Mouse (Mus musculus) hindbrain, embryonic 16.5 days (tissue): ENCODE measurements around the gene Kat7. TPM values are rescaled to one million over a fixed set of nuclear protein-coding genes. Genes with fewer than 3 reads are reported as not detected.

ENCODE experiments used
- ATAC-seq: fragments of 200-750 bp; cut with Nextera tagmentation; 2 replicates; pipeline ENCODE4 v1.8.0; 2017; ENCODE audit warnings: moderate TSS enrichment, moderate library complexity
- H3K27ac ChIP-seq: fragments of 300-500 bp; sonication (generic); 2 replicates; pipeline ENCODE4 v1.5.1; 2014; ENCODE audit warnings: low read depth, mild to moderate bottlenecking, control low read depth, low read length, moderate library complexity
- H3K27me3 ChIP-seq: fragments of 300-500 bp; sonication (generic); replicated peaks from 2 replicates; pipeline ENCODE4 v1.6.1; 2014; ENCODE audit warnings: low read length; ENCODE audit not compliant: control insufficient read depth, insufficient read depth
- H3K36me3 ChIP-seq: fragments of 300-500 bp; sonication (generic); 2 replicates; pipeline ENCODE4 v1.6.1; 2014; ENCODE audit warnings: mild to moderate bottlenecking, low read length, moderate library complexity, mixed read lengths; ENCODE audit not compliant: control insufficient read depth, insufficient read depth
- H3K4me1 ChIP-seq: fragments of 300-500 bp; sonication (generic); 2 replicates; pipeline ENCODE4 v1.6.1; 2014; ENCODE audit warnings: low read depth, low read length; ENCODE audit not compliant: control insufficient read depth, insufficient read depth
- H3K4me2 ChIP-seq: fragments of 300-500 bp; sonication (generic); 2 replicates; pipeline ENCODE4 v1.6.1; 2014; ENCODE audit warnings: mild to moderate bottlenecking, low read length, control low read depth, moderate library complexity
- H3K4me3 ChIP-seq: fragments of 300-500 bp; sonication (generic); 2 replicates; pipeline ENCODE4 v1.5.1; 2014; ENCODE audit warnings: mild to moderate bottlenecking, low read length, control low read depth, moderate library complexity
- H3K9ac ChIP-seq: fragments of 300-500 bp; sonication (generic); 2 replicates; pipeline ENCODE4 v1.6.1; 2014; ENCODE audit warnings: low read depth, mild to moderate bottlenecking, control low read depth, low read length, moderate library complexity
- H3K9me3 ChIP-seq: fragments of 300-500 bp; sonication (generic); 2 replicates; pipeline ENCODE4 v1.6.1; 2014; ENCODE audit warnings: mild to moderate bottlenecking, low read length, moderate library complexity; ENCODE audit not compliant: control insufficient read depth
- WGBS: fragments of 180-500 bp; shearing (Covaris S2); extraction: QIAGEN DNeasy Blood & Tissue Kit; methylation state at CpG from one replicate; pipeline ENCODE4 v1.1.7; 2014; 5-methylcytosine and 5-hydroxymethylcytosine counted together
- polyA plus RNA-seq: library from polyadenylated mRNA; unstranded; fragments of >200 nt; fragmentation: Nextera tagmentation; extraction: Ambion mirVana; gene quantifications from 2 replicates; pipeline ENCODE4 v1.2.1, GENCODE M21; 2015

Gene Kat7
- polyA plus RNA-seq, 1 experiment from 2014 or later = 61.5 TPM

GRCm38 (mm10) chr11:95274613-95275012 is 35.4 kb downstream of the Kat7 start:
- ATAC-seq = no peak

GRCm38 (mm10) chr11:95273661-95274060 is 36.4 kb downstream of the Kat7 start:
- WGBS = 89% methylated on average over 5 of the region's 5 CpGs
- Histone ChIP-seq H3K27ac (no peak overlapping the region), H3K27me3 (no peaks in the 10 kb centered on the region), H3K4me1 (0 out of 2 replicates have a peak, but pooled peaks cover under 1% of the 10 kb centered on the region), H3K4me3 (no peak overlapping the region), H3K9me3 (no peaks in the 10 kb centered on the region), H3K4me2 (no peak overlapping the region), H3K9ac (no peak overlapping the region), H3K36me3 (peaks cover 46% of the 10 kb centered on the region)
- no peak for ATAC-seq

More at GRCm38 (mm10) chr11:95274613-95275012, 35.4 kb downstream of the Kat7 start:
- Histone ChIP-seq H3K27me3 (no peaks in the 10 kb centered on the region), H3K27ac (no peak overlapping the region), H3K36me3 (peaks cover 49% of the 10 kb centered on the region), H3K9me3 (no peaks in the 10 kb centered on the region), H3K9ac (no peak overlapping the region), H3K4me2 (no peak overlapping the region), H3K4me1 (no peaks in the 10 kb centered on the region), H3K4me3 (no peak overlapping the region)
- WGBS = 91% methylated on average over 3 of the region's 3 CpGs

- Histone ChIP-seq H3K9ac (no peak overlapping the region), H3K9me3 (no peaks in the 10 kb centered on the region), H3K27ac (no peak overlapping the region), H3K4me3 (no peak overlapping the region), H3K27me3 (no peaks in the 10 kb centered on the region), H3K36me3 (peaks cover 6% of the 10 kb centered on the region; the same call in 1 of the 2 replicates), H3K4me1 (0 out of 2 replicates have a peak, but pooled peaks cover 4% of the 10 kb centered on the region), H3K4me2 (no peak overlapping the region)
- 62% methylated on average over 6 of the region's 6 CpGs for whole genome bisulfite sequencing
- no peak for ATAC-seq
Measured at GRCm38 (mm10) chr11:95266540-95267245, 43.4 kb downstream of the Kat7 start.

GRCm38 (mm10) chr11:95264455-95265013 is 45.5 kb downstream of the Kat7 start:
- no peaks in the 10 kb centered on the region for H3K27me3 ChIP-seq
- H3K36me3 ChIP-seq = peaks cover 1% of the 10 kb centered on the region; the same call in 1 of the 2 replicates
- H3K4me1 ChIP-seq = 0 out of 2 replicates have a peak, but pooled peaks cover 4% of the 10 kb centered on the region
- WGBS = 69% methylated on average over 4 of the region's 4 CpGs
- no peak overlapping the region for H3K9ac ChIP-seq
- ATAC-seq = no peak
- H3K4me2 ChIP-seq = no peak overlapping the region
- no peak overlapping the region for H3K27ac ChIP-seq
- no peak overlapping the region for H3K4me3 ChIP-seq
- no peaks in the 10 kb centered on the region for H3K9me3 ChIP-seq

- Histone ChIP-seq H3K9ac (0 out of 2 replicates have a peak overlapping the region, but pooled peaks have one; percentile 6), H3K4me3 (no peak overlapping the region), H3K36me3 (no peaks in the 10 kb centered on the region), H3K9me3 (no peaks in the 10 kb centered on the region), H3K4me2 (no peak overlapping the region), H3K27ac (peak overlapping the region; percentile 19; the same call in 1 of the 2 replicates), H3K4me1 (peaks cover 9% of the 10 kb centered on the region; the same call in 1 of the 2 replicates), H3K27me3 (no peaks in the 10 kb centered on the region)
- WGBS = 21% methylated on average over 11 of the region's 11 CpGs
- no peak for ATAC-seq
Measured at GRCm38 (mm10) chr11:95263816-95264454, 46.1 kb downstream of the Kat7 start.

GRCm38 (mm10) chr11:95261178-95261751 is 48.8 kb downstream of the Kat7 start, which contains the start of gene Tac4:
Gene Tac4, plus strand, starts transcription at chr11:95261529.
- ATAC-seq = no peak
- H3K4me2 ChIP-seq = no peak within 1 kb of the TSS
- 74% methylated on average over 5 of the region's 5 CpGs for WGBS

GRCm38 (mm10) chr11:95259088-95259849 is 50.8 kb downstream of the Kat7 start:
- no peaks in the 10 kb centered on the region for H3K36me3 ChIP-seq
- peak; percentile 72 for ATAC-seq
- peak overlapping the region; percentile 44; the same call in 1 of the 2 replicates for H3K27ac ChIP-seq
- peak overlapping the region; percentile 60 for H3K4me3 ChIP-seq
- peak overlapping the region; percentile 98 for H3K4me2 ChIP-seq
- WGBS = under 1% methylated on average over 66 of the region's 73 CpGs
- no peaks in the 10 kb centered on the region for H3K9me3 ChIP-seq
- peaks cover 2% of the 10 kb centered on the region for H3K27me3 ChIP-seq
- peak overlapping the region; percentile 79 for H3K9ac ChIP-seq
- peaks cover 16% of the 10 kb centered on the region for H3K4me1 ChIP-seq

More at GRCm38 (mm10) chr11:95261178-95261751, 48.8 kb downstream of the Kat7 start, which contains the start of gene Tac4:
- Histone ChIP-seq H3K36me3 (no peaks in the 10 kb centered on the region), H3K27me3 (peaks cover 2% of the 10 kb centered on the region; the same call in 1 of the 2 replicates), H3K27ac (no peak within 1 kb of the TSS), H3K9me3 (no peaks in the 10 kb centered on the region), H3K4me3 (no peak within 1 kb of the TSS), H3K9ac (no peak within 1 kb of the TSS), H3K4me1 (peaks cover 16% of the 10 kb centered on the region)

- Histone ChIP-seq H3K9me3 (no peaks in the 10 kb centered on the region), H3K9ac (peak overlapping the region; percentile 79), H3K4me2 (peak overlapping the region; percentile 98), H3K27ac (no peak overlapping the region), H3K27me3 (peaks cover 2% of the 10 kb centered on the region), H3K36me3 (no peaks in the 10 kb centered on the region), H3K4me3 (peak overlapping the region; percentile 60), H3K4me1 (peaks cover 16% of the 10 kb centered on the region)
- under 1% methylated on average over 26 of the region's 26 CpGs for WGBS
- no peak for ATAC-seq
Measured at GRCm38 (mm10) chr11:95258490-95258889, 51.6 kb downstream of the Kat7 start.
